Mouse (Mus musculus): ENCODE results near the gene Arhgap45. TPM values are rescaled to one million over a fixed set of nuclear protein-coding genes. Genes with fewer than 3 reads are reported as not detected.
A peak's percentile ranks its signal among the peaks of the same experiment; 100 is the strongest.
"Not testable (repeated sequence)": the region's sequence is repeated elsewhere in the genome, so short reads cannot be mapped to it uniquely, and the experiment has no call there.

Arhgap45 gene
- total RNA-seq, 2 experiments from 2014 or later = 3.3 to 4.5 TPM

DNA sequence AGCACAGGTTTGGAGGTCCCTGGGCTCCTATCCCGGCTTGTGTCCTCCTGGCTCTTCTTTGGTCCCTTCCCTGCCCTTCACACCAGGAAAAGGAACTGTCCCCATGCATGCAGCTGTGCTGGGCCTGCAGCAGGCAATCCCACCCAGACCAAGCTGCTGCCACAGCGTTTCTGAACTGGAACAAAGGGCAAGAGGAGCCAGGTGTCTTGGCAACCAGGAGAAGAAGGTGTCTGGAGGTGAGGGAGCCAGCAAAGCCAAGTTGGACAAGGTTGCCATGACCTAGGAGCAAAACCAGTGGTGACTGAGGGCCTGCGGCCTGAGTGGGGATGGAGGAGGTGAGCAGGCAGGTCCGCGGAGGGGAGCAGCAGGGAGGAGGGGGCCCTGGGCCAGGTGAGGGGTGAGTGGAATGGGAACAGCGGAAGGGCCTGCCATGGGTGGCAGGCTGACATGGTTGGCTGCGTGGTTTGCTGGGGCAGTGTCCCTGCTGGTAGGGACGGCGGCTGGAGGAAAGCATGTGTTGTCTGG, 30.6 kb downstream of the Arhgap45 start, which contains the start of gene Gpx4:
Gene Gpx4 (plus strand): TSS at position 126 of the 525 bp plus-strand sequence.
- intact Hi-C loops (cut with DNase I) = no loop called here

DNA sequence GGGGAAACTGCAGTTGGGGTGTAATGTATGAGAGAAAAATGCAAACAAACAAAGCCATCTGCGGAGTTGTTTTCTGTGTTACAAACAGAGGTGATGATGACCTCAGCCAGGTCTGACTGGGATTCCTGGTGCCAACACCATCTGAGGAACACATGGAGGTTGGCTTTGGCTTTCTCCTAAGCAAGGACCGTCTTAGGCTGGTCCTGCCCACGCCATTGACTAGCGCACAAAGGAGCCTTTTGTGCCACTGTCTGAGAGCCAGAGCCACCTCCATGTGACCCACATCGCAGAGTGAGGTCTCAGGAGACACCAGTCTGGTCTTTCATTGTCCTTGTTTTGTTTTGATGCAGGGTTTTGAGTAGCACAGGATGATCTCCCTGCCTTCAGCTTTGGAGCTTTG, 31.9 kb downstream of the Arhgap45 start:
- DNase-seq (ENCODE audit: extremely low spot score in 1 of 2, low spot score in 2 of 2) = no peak
- intact Hi-C loops (cut with DNase I) = no loop called here

More for the DNA sequence above, 30.6 kb downstream of the Arhgap45 start, which contains the start of gene Gpx4:
- DNase-seq (ENCODE audit: extremely low spot score in 1 of 2, low spot score in 2 of 2) = no peak

- DNase-seq (ENCODE audit: extremely low spot score in 1 of 2, low spot score in 2 of 2) = no peak
- intact Hi-C loops (cut with DNase I) = no loop called here
Observed at GRCm38 (mm10) chr10:80048834-80049233, 32.4 kb downstream of the Arhgap45 start.

DNA sequence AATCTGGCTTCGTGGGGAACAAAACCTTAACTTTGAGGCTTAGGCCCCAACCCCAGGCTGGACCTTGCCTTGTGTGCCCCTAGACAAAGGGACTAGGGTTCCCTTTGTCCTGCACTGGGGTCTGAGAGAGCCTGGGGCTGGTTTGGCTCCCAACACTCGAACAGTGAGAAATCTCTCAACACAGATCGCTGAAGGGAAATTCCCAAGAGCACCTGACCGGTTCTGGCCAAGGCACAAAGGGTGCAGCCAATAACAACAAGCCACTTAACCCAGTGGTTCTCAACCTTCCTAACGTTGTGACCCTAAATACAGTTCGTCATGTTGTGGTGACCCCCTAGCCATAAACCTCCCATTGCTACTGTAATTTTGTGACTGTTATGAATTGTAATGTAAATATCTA, 33.8 kb downstream of the Arhgap45 start:
- intact Hi-C loops (cut with DNase I) = loop anchor here (5.0 kb wide), 1 partner anchor 67 kb away; the partner anchor contains the start of gene Stk11

GRCm38 (mm10) chr10:80050885-80051617, 34.6 kb downstream of the Arhgap45 start:
- intact Hi-C loops (cut with DNase I) = loop anchor here (5.0 kb wide), 1 partner anchor 66 kb away; the partner anchor contains the start of gene Stk11
- no peak for DNase-seq (ENCODE audit: extremely low spot score in 1 of 2, low spot score in 2 of 2)

More for the DNA sequence above, 33.8 kb downstream of the Arhgap45 start:
- no peak for DNase-seq (ENCODE audit: extremely low spot score in 1 of 2, low spot score in 2 of 2)

- DNase-seq (ENCODE audit: extremely low spot score in 1 of 2, low spot score in 2 of 2) = peak in 1 of 2 experiments; percentile 79
- intact Hi-C loops (cut with DNase I) = loop anchor here (5.0 kb wide), 1 partner anchor 66 kb away; the partner anchor contains the start of gene Stk11
Observed at GRCm38 (mm10) chr10:80051618-80052373, 35.3 kb downstream of the Arhgap45 start.

DNA sequence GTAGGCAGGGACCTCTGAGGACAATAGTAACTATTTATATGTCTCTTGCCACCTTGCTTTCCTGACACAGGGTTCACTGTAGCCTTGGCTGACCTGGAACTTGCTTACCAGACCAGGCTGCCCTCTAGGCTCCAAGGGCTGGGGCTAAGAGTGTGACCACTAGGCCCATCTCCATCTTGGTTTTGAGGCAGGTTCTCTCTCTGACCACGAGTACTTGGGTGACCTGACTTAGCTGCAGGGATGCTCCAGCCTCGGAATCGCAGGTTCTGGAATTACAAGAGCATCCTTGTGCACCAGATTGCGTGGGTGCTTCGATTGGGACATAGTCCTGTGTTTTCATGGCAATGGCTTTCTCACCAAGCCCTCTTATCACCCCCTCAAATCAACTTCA, 35.9 kb downstream of the Arhgap45 start:
- intact Hi-C loops (cut with DNase I) = loop anchor here (5.0 kb wide), 1 partner anchor 65 kb away; the partner anchor contains the start of gene Stk11

GRCm38 (mm10) chr10:80053259-80053780, 36.9 kb downstream of the Arhgap45 start:
- intact Hi-C loops (cut with DNase I) = loop anchor here (5.0 kb wide), 1 partner anchor 64 kb away; the partner anchor contains the start of gene Stk11
- DNase-seq (ENCODE audit: extremely low spot score in 1 of 2, low spot score in 2 of 2) = peak; percentile 100

More for the DNA sequence above, 35.9 kb downstream of the Arhgap45 start:
- no peak for DNase-seq (ENCODE audit: extremely low spot score in 1 of 2, low spot score in 2 of 2)

DNA sequence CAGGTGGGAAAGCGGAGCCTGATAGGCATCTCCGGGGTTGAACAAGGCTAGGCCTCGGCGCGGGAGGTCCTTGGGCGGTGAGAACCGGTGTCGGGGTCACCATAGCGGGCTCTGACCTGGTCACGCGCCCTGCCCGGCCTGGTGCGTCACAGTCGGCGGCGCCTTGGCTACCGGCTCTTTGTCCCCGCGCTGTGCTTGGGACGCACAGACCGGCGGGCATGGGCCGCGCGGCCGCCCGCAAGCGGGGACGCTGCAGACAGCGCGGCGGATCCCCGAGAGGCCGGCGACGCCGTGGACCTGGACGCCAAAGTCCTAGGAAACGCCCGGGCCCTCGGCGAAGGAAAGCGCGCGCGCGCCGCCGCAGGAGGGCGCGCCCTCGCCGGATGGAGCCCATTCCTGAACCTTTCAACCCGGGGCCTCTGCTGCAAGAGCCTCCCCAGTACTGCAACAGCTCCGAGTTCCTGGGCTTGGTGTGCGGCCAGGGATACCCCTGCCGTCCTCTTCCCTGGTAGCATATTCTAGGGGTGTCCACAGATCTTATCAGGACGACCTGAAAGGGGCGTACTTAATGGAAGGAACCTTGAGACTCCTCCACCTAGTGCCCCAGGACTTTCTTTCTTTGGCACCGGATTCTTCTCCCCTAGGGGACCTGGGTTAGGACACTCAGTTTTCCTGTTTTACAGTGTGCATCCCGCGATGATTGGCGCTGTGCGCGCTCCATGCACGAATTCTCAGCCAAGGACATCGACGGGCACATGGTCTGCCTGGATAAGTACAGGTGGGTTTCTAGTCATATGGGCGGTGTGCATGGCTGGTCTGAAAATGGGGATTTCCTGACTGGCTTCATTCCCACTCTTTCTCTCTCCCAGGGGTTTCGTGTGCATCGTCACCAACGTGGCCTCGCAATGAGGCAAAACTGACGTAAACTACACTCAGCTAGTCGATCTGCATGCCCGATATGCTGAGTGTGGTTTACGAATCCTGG, 37.7 kb downstream of the Arhgap45 start:
- intact Hi-C loops (cut with DNase I) = loop anchor here (5.0 kb wide), 1 partner anchor 63 kb away; the partner anchor contains the start of gene Stk11
- DNase-seq (ENCODE audit: extremely low spot score in 1 of 2, low spot score in 2 of 2) = peak in 1 of 2 experiments; percentile 83

GRCm38 (mm10) chr10:80054911-80055310, 38.5 kb downstream of the Arhgap45 start:
- intact Hi-C loops (cut with DNase I) = loop anchor here (5.0 kb wide), 1 partner anchor 62 kb away; the partner anchor contains the start of gene Stk11
- not testable (repeated sequence) for DNase-seq (ENCODE audit: extremely low spot score in 1 of 2, low spot score in 2 of 2)

- intact Hi-C loops (cut with DNase I) = no loop called here
- DNase-seq (ENCODE audit: extremely low spot score in 1 of 2, low spot score in 2 of 2) = no peak
Observed at GRCm38 (mm10) chr10:80055364-80055763, 38.9 kb downstream of the Arhgap45 start.

- DNase-seq (ENCODE audit: extremely low spot score in 1 of 2, low spot score in 2 of 2) = no peak
- intact Hi-C loops (cut with DNase I) = no loop called here
Observed at GRCm38 (mm10) chr10:80055891-80056290, 39.4 kb downstream of the Arhgap45 start.

DNA sequence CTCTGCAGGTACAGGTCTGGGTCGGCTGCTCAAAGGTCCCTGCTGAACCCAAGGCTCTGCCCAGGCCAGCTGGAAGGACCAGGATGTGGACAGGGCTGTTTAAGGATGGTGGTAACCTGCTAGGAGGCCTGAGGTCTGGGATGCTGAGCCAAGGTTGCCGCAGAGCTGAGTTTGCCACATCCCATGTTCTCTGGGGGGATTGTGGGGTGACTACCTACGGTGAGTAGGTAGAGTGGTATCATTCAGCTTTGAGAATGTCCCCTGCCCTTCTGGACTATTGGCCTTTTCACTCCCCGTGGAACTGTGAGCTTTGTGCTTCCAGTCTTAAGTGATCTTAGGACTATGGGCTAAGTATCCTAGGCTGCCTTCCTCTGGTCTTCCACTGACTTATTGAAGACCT, 40.1 kb downstream of the Arhgap45 start:
- intact Hi-C loops (cut with DNase I) = no loop called here
- DNase-seq (ENCODE audit: extremely low spot score in 1 of 2, low spot score in 2 of 2) = no peak

GRCm38 (mm10) chr10:80056976-80057682, 40.7 kb downstream of the Arhgap45 start:
- intact Hi-C loops (cut with DNase I) = no loop called here
- DNase-seq (ENCODE audit: extremely low spot score in 1 of 2, low spot score in 2 of 2) = no peak

- DNase-seq (ENCODE audit: extremely low spot score in 1 of 2, low spot score in 2 of 2) = no peak
- intact Hi-C loops (cut with DNase I) = no loop called here
Observed at GRCm38 (mm10) chr10:80057683-80058326, 41.4 kb downstream of the Arhgap45 start.

- intact Hi-C loops (cut with DNase I) = loop anchor here (5.0 kb wide), 1 partner anchor 39 kb away; no protein-coding TSS in a partner anchor
- peak in 1 of 2 experiments; percentile 69 for DNase-seq (ENCODE audit: extremely low spot score in 1 of 2, low spot score in 2 of 2)
Observed at GRCm38 (mm10) chr10:80063104-80063503, 46.7 kb downstream of the Arhgap45 start.

All from left cerebral cortex, postnatal 10 days (tissue).